Mouse (Mus musculus): ENCODE measurements around the gene Lck. TPM values are rescaled to one million over a fixed set of nuclear protein-coding genes. Genes with fewer than 3 reads are reported as not detected.
A peak's percentile ranks its signal among the peaks of the same experiment; 100 is the strongest.

The Lck gene
- total RNA-seq, 2 experiments from 2014 or later = 4.3 TPM; not detected in 1

GRCm38 (mm10) chr4:129513086-129513767, 60.2 kb downstream of the Lck start, which contains the start of gene Marcksl1:
Gene Marcksl1 (plus strand): TSS chr4:129513581.
- peak; percentile 56; the same call in 1 of the 2 replicates for ATAC-seq (replicated peaks; ENCODE audit: low FRiP score, poor library complexity, severe bottlenecking)

- no peak for ATAC-seq (replicated peaks; ENCODE audit: low FRiP score, poor library complexity, severe bottlenecking)
Observed at GRCm38 (mm10) chr4:129511413-129512096, 61.9 kb downstream of the Lck start.

DNA sequence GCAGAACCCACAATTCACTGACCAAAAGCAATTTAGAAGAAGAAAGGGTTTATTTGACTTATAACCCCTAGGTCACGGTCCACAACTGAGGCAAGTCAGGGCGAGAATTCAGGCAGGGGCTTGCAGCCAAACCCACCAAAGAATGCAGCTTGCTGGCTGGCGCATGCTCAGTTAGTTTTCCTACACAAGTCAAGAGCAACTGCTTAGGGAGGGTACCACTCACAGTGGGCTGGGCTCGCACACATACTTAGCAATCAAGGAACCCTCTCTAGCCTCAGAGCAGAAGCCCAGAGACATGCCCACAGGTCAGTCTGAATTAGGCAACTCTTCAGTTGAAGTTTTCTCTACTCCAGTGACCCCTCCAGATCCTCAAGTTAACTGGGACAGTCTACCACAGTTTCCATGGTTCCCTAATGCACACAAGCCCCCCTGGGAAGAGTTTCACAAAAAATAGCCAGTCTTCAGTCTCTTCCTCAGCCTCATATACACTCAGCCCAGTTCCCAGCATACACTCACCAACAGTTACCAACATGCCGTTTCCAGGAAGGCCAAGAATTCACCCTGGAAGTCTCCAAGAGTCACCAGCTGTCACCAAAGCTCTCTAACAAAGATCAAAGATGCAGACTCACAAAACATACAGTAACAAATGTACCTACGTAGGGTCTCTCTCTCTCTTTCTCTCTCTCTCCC, 62.6 kb downstream of the Lck start:
- no peak for ATAC-seq (replicated peaks; ENCODE audit: low FRiP score, poor library complexity, severe bottlenecking)

DNA sequence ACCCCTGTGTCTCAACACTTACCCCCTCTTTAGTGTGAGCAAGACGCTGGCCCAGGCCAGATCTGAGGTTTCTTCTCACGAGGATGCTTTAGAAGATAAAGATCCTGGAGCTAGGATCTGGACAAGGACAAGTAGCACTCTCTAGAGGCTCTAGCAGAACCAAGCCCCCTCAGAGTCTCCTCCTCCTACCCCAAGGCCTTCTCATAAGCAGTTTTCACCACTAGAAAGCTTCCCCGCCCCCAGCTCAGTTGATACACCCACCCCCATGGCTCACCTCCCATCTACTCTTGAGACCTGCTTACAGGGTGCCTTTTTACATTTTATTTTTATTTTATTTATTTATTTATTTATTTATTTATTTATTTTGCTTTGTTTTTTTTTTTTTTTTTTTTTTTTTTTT, 63.8 kb downstream of the Lck start:
- no peak for ATAC-seq (replicated peaks; ENCODE audit: low FRiP score, poor library complexity, severe bottlenecking)

DNA sequence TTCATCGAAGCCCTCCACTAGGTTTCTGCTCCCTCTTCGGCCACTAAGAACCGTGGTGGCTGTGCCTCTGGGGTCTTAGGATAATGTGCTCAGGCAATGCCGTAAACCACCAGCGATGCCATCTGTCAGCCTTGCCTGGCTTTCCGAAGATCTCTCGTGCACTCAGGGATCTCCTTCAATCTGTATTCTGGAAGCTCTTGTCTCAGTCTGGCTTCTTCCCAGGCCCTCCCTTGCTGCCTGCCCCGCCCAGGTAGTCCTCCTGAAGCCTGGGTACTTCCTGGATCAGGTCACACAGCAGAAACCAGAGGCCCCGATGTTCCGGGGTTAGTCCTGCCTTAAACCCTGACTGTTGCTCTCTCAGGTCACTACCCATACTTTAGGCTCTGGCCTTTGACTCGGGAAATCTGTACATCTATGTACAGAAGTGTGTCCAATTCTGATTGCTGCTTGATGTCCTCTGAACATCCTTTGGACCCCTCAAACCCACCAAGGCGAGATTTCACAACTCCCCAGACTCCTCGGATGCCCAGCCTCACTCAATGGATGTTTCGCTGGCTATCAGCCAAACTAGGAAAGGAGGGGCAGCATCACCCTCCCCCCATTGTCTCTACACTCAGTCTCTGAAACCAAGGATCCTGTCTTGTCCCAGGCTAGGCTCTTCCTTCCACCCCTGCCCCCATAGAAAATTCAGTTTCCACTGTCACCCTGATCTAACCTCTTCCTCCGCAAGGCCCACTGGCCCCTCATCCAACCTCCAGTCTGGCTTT, 64.4 kb downstream of the Lck start:
- no peak for ATAC-seq (replicated peaks; ENCODE audit: low FRiP score, poor library complexity, severe bottlenecking)

- ATAC-seq (replicated peaks; ENCODE audit: low FRiP score, poor library complexity, severe bottlenecking) = no peak
Observed at GRCm38 (mm10) chr4:129508237-129508515, 65.3 kb downstream of the Lck start.

- ATAC-seq (replicated peaks; ENCODE audit: low FRiP score, poor library complexity, severe bottlenecking) = no peak
Observed at GRCm38 (mm10) chr4:129507434-129508236, 65.8 kb downstream of the Lck start.

DNA sequence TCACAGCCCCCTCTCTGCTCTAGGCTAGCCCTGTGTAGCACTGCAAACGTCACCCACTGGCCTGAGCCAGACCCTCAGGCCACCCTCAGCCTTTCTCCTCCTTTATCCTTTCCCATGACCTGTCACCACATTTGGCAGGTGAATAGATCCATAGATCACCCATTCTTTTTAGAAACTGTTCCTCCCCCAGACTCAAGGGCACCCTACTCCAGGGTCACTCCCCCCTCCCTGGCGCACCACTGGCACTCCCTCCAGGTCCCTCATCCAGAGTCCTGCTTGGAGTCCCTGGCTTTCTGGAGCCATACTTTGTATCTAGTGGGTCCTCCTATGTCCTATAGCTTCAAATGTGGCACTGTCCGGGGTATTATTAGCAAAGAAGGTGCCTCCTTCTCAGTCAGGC, 67.9 kb downstream of the Lck start:
- no peak for ATAC-seq (replicated peaks; ENCODE audit: low FRiP score, poor library complexity, severe bottlenecking)

- ATAC-seq (replicated peaks; ENCODE audit: low FRiP score, poor library complexity, severe bottlenecking) = no peak
Observed at GRCm38 (mm10) chr4:129502901-129503444, 70.5 kb downstream of the Lck start.

DNA sequence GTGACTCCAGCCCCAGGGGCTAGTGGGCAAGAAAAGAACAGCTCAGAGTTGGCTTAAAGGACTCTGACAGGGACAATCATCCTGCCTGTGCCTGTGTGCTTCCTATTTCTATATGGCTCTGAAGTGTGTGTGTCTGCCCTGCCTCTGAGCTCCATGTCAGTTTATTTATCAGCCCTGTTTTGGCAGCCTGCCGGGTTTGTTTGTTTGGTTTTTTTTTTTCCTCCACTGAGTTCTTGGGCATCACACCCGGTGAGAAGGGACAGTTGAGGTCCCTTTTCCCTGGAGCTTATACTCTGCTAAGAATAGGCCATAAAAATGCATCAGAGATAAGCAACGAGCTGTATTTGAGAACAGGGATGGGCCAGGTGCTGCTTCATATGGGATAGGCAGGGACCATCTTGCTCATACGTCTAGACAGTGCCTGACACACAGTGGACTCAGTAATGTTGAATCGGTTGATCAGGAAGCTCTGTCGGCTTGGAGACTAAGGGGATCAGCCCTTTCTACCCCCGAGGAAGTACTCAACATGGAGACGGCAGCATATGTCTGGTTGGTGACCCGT, 71.0 kb downstream of the Lck start:
- ATAC-seq (replicated peaks; ENCODE audit: low FRiP score, poor library complexity, severe bottlenecking) = no peak

DNA sequence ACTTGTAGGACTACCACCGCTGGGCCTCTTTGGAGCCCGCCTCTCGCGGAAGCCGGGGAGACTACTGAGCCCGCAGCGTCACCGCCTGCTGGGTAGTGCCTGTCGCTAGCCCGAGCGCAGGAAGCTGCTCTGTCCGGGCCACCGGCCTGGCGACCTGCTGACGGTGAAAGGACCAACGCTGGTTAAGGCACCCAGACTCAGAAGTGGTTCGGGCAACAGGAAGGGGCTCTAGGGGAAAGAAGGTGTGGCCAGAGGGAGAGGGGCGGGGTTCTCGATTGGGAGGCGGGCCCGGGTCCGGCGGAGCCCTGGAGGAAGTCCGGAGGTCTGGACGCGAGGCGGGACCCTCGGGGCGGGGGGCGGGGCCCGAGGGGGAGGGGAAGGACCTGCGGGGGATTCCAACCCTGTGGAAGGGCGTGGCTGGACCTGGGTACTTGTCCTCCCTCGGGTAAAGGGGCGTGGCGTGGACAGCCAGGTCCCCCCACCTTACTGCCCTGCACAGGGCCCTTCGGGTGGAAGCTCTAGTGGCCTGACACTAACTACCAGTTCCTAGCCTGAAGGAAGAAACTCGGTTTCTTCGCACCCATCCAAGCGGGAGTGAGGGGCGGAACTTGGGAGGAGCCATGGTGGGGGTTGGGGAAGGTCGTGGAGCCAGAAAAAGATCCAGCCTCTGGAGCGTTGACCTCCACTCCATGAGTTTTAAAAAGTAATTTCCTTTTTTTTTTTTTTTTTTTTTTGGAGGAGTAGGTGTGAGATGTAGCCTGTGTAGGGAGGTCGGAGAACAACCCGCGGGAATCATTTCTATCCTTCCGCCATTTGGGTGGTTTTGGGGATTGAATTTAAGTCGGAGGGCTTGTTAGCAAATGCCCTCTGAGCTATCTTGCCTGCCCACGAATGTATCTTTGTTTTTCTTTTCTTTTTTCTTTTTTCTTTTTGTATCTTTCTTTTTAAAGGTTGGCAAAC, 72.6 kb downstream of the Lck start:
- ATAC-seq (replicated peaks; ENCODE audit: low FRiP score, poor library complexity, severe bottlenecking) = peak; percentile 52

- ATAC-seq (replicated peaks; ENCODE audit: low FRiP score, poor library complexity, severe bottlenecking) = no peak
Observed at GRCm38 (mm10) chr4:129500017-129500416, 73.4 kb downstream of the Lck start.

DNA sequence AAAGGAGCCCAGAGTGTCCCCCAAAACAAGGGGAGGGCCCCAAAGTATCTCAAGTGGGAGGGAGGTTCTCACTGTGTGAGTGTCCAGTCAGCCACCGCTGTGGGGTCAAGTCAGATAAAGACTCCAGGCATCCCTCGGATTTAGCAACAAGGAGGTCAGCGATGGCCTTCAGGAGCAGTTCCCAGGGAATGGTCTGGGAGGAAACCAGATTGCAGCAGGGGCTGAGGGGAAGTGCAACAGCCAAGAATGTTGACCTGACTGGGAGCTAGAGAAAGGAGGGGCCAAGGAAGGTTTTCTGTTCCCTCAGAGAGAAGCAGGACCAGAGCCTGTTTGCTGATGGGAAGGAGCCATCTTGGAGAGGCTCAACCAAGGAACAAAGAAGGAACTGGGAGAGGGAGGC, 74.5 kb downstream of the Lck start:
- no peak for ATAC-seq (replicated peaks; ENCODE audit: low FRiP score, poor library complexity, severe bottlenecking)

Other genes with a start within 250 kb of the Lck start
- 60.2 and 64.6 TPM in 2 replicates for gene Rbbp4, start 238.3 kb downstream of the Lck start, total RNA-seq (2015; ENCODE audit: low replicate concordance)
- gene Rbbp4, start 238.3 kb downstream of the Lck start, total RNA-seq (2017; ENCODE audit: low replicate concordance) = 61.6 and 122 TPM in 2 replicates
- gene Zbtb8os, start 237.9 kb downstream of the Lck start, total RNA-seq (2015; ENCODE audit: low replicate concordance) = 6.9 and 14.8 TPM in 2 replicates
- 4.9 and 19.1 TPM in 2 replicates for gene Zbtb8os, start 237.9 kb downstream of the Lck start, total RNA-seq (2017; ENCODE audit: low replicate concordance)
- gene Zbtb8a, start 195.5 kb downstream of the Lck start, total RNA-seq (2015; ENCODE audit: low replicate concordance) = 2.3 TPM in 1 of 2 replicates, not detected in the other
- gene Zbtb8a, start 195.5 kb downstream of the Lck start, total RNA-seq (2017; ENCODE audit: low replicate concordance) = 1.5 and 1.7 TPM in 2 replicates
- gene Zbtb8b, start 132.8 kb downstream of the Lck start, total RNA-seq (2015; ENCODE audit: low replicate concordance) = not detected in 2 replicates
- not detected in 2 replicates for gene Zbtb8b, start 132.8 kb downstream of the Lck start, total RNA-seq (2017; ENCODE audit: low replicate concordance)
- gene Bsdc1, start 112.1 kb downstream of the Lck start, total RNA-seq (2015; ENCODE audit: low replicate concordance) = 720 and 842 TPM in 2 replicates
- gene Bsdc1, start 112.1 kb downstream of the Lck start, total RNA-seq (2017; ENCODE audit: low replicate concordance) = 1,074 and 1,469 TPM in 2 replicates
- not detected in 2 replicates for gene Tssk3, start 82.6 kb downstream of the Lck start, total RNA-seq (2015; ENCODE audit: low replicate concordance)
- not detected in 2 replicates for gene Tssk3, start 82.6 kb downstream of the Lck start, total RNA-seq (2017; ENCODE audit: low replicate concordance)
- gene Fam229a, start 82.5 kb downstream of the Lck start, total RNA-seq (2015; ENCODE audit: low replicate concordance) = 3.3 TPM in 1 of 2 replicates, not detected in the other
- 0.68 and 2.1 TPM in 2 replicates for gene Fam229a, start 82.5 kb downstream of the Lck start, total RNA-seq (2017; ENCODE audit: low replicate concordance)
- 12.5 and 23.4 TPM in 2 replicates for gene Marcksl1, start 60.1 kb downstream of the Lck start, total RNA-seq (2015; ENCODE audit: low replicate concordance)
- gene Marcksl1, start 60.1 kb downstream of the Lck start, total RNA-seq (2017; ENCODE audit: low replicate concordance) = 7.4 and 13.1 TPM in 2 replicates
- 41.1 and 45.8 TPM in 2 replicates for gene Hdac1, start 30.9 kb downstream of the Lck start, total RNA-seq (2015; ENCODE audit: low replicate concordance)
- gene Hdac1, start 30.9 kb downstream of the Lck start, total RNA-seq (2017; ENCODE audit: low replicate concordance) = 27.0 and 42.9 TPM in 2 replicates
- not detected in 2 replicates for gene Fam167b, start 4.9 kb upstream of the Lck start, total RNA-seq (2015; ENCODE audit: low replicate concordance)
- not detected in 2 replicates for gene Fam167b, start 4.9 kb upstream of the Lck start, total RNA-seq (2017; ENCODE audit: low replicate concordance)
- gene Eif3i, start 27.0 kb upstream of the Lck start, total RNA-seq (2015; ENCODE audit: low replicate concordance) = 92.8 and 113 TPM in 2 replicates
- 50.9 and 56.7 TPM in 2 replicates for gene Eif3i, start 27.0 kb upstream of the Lck start, total RNA-seq (2017; ENCODE audit: low replicate concordance)
- gene Tmem234, start 27.0 kb upstream of the Lck start, total RNA-seq (2015; ENCODE audit: low replicate concordance) = 37.9 and 60.8 TPM in 2 replicates
- 82.2 and 119 TPM in 2 replicates for gene Tmem234, start 27.0 kb upstream of the Lck start, total RNA-seq (2017; ENCODE audit: low replicate concordance)
- gene Dcdc2b, start 40.6 kb upstream of the Lck start, total RNA-seq (2015; ENCODE audit: low replicate concordance) = not detected in 2 replicates
- not detected in 2 replicates for gene Dcdc2b, start 40.6 kb upstream of the Lck start, total RNA-seq (2017; ENCODE audit: low replicate concordance)
- 1.7 and 2.7 TPM in 2 replicates for gene Iqcc, start 45.5 kb upstream of the Lck start, total RNA-seq (2015; ENCODE audit: low replicate concordance)
- gene Iqcc, start 45.5 kb upstream of the Lck start, total RNA-seq (2017; ENCODE audit: low replicate concordance) = 0.98 and 2.6 TPM in 2 replicates
- gene Ccdc28b, start 50.3 kb upstream of the Lck start, total RNA-seq (2015; ENCODE audit: low replicate concordance) = 2.1 and 22.4 TPM in 2 replicates
- gene Ccdc28b, start 50.3 kb upstream of the Lck start, total RNA-seq (2017; ENCODE audit: low replicate concordance) = 5.2 and 11.7 TPM in 2 replicates
- 6.7 and 10.0 TPM in 2 replicates for gene Txlna, start 67.4 kb upstream of the Lck start, total RNA-seq (2015; ENCODE audit: low replicate concordance)
- 11.3 and 20.8 TPM in 2 replicates for gene Txlna, start 67.4 kb upstream of the Lck start, total RNA-seq (2017; ENCODE audit: low replicate concordance)
- 7.9 and 11.9 TPM in 2 replicates for gene Kpna6, start 99.1 kb upstream of the Lck start, total RNA-seq (2015; ENCODE audit: low replicate concordance)
- 7.6 and 10.3 TPM in 2 replicates for gene Kpna6, start 99.1 kb upstream of the Lck start, total RNA-seq (2017; ENCODE audit: low replicate concordance)
- 6.3 and 14.4 TPM in 2 replicates for gene Tmem39b, start 123.2 kb upstream of the Lck start, total RNA-seq (2015; ENCODE audit: low replicate concordance)
- gene Tmem39b, start 123.2 kb upstream of the Lck start, total RNA-seq (2017; ENCODE audit: low replicate concordance) = 0.28 and 0.68 TPM in 2 replicates
- 20.9 and 26.3 TPM in 2 replicates for gene Khdrbs1, start 168.7 kb upstream of the Lck start, total RNA-seq (2015; ENCODE audit: low replicate concordance)
- gene Khdrbs1, start 168.7 kb upstream of the Lck start, total RNA-seq (2017; ENCODE audit: low replicate concordance) = 20.2 and 24.3 TPM in 2 replicates
- gene Ptp4a2, start 237.6 kb upstream of the Lck start, total RNA-seq (2015; ENCODE audit: low replicate concordance) = 92.8 and 126 TPM in 2 replicates
- 74.3 and 85.6 TPM in 2 replicates for gene Ptp4a2, start 237.6 kb upstream of the Lck start, total RNA-seq (2017; ENCODE audit: low replicate concordance)

Data from erythroblast, adult 5-6 weeks (primary cell).